Mouse (Mus musculus): ENCODE data around the gene 2210010C04Rik.

Gene 2210010C04Rik

GRCm38 (mm10) chr6:41035409-41035808 lies at the start of gene 2210010C04Rik:
TSS of gene 2210010C04Rik (minus strand) at chr6:41035509.
- no peak for DNase-seq (ENCODE audit: low spot score in 2 of 2)

- no peak for DNase-seq (ENCODE audit: low spot score in 2 of 2)
Measured at GRCm38 (mm10) chr6:41080121-41080520, 44.8 kb upstream of the 2210010C04Rik start.

- DNase-seq (ENCODE audit: low spot score in 2 of 2): no peak
Measured at GRCm38 (mm10) chr6:41078539-41079303, 43.4 kb upstream of the 2210010C04Rik start.

- DNase-seq (ENCODE audit: low spot score in 2 of 2): no peak
Measured at GRCm38 (mm10) chr6:41075753-41076152, 40.4 kb upstream of the 2210010C04Rik start.

- DNase-seq (ENCODE audit: low spot score in 2 of 2): no peak
Measured at GRCm38 (mm10) chr6:41063332-41063731, 28.0 kb upstream of the 2210010C04Rik start.

- DNase-seq (ENCODE audit: low spot score in 2 of 2): no peak
Measured at GRCm38 (mm10) chr6:41062746-41063145, 27.4 kb upstream of the 2210010C04Rik start.

GRCm38 (mm10) chr6:41062081-41062480 lies 26.8 kb upstream of the 2210010C04Rik start:
- no peak for DNase-seq (ENCODE audit: low spot score in 2 of 2)

- no peak for DNase-seq (ENCODE audit: low spot score in 2 of 2)
Measured at GRCm38 (mm10) chr6:41061085-41061484, 25.8 kb upstream of the 2210010C04Rik start.

GRCm38 (mm10) chr6:41057653-41058052 lies 22.3 kb upstream of the 2210010C04Rik start:
- DNase-seq (ENCODE audit: low spot score in 2 of 2): no peak

GRCm38 (mm10) chr6:41055581-41055980 lies 20.3 kb upstream of the 2210010C04Rik start:
- DNase-seq (ENCODE audit: low spot score in 2 of 2): peak; percentile 27 to 70

GRCm38 (mm10) chr6:41054379-41054778 lies 19.1 kb upstream of the 2210010C04Rik start:
- DNase-seq (ENCODE audit: low spot score in 2 of 2): no peak

- DNase-seq (ENCODE audit: low spot score in 2 of 2): no peak
Measured at GRCm38 (mm10) chr6:41051824-41052223, 16.5 kb upstream of the 2210010C04Rik start.

- DNase-seq (ENCODE audit: low spot score in 2 of 2): no peak
Measured at GRCm38 (mm10) chr6:41048602-41049001, 13.3 kb upstream of the 2210010C04Rik start.

- DNase-seq (ENCODE audit: low spot score in 2 of 2): no peak
Measured at GRCm38 (mm10) chr6:41047961-41048360, 12.7 kb upstream of the 2210010C04Rik start.

- no peak for DNase-seq (ENCODE audit: low spot score in 2 of 2)
Measured at GRCm38 (mm10) chr6:41047202-41047601, 11.9 kb upstream of the 2210010C04Rik start.

- no peak for DNase-seq (ENCODE audit: low spot score in 2 of 2)
Measured at GRCm38 (mm10) chr6:41046553-41046952, 11.2 kb upstream of the 2210010C04Rik start.

- no peak for DNase-seq (ENCODE audit: low spot score in 2 of 2)
Measured at GRCm38 (mm10) chr6:41044753-41045152, 9.4 kb upstream of the 2210010C04Rik start.

GRCm38 (mm10) chr6:41044314-41044713 lies 9.0 kb upstream of the 2210010C04Rik start:
- DNase-seq (ENCODE audit: low spot score in 2 of 2): no peak

- DNase-seq (ENCODE audit: low spot score in 2 of 2): no peak
Measured at GRCm38 (mm10) chr6:41032802-41033201, 2.5 kb downstream of the 2210010C04Rik start.

GRCm38 (mm10) chr6:41032231-41032630 lies 3.1 kb downstream of the 2210010C04Rik start:
- no peak for DNase-seq (ENCODE audit: low spot score in 2 of 2)

GRCm38 (mm10) chr6:41030821-41031220 lies 4.5 kb downstream of the 2210010C04Rik start:
- DNase-seq (ENCODE audit: low spot score in 2 of 2): no peak

- no peak for DNase-seq (ENCODE audit: low spot score in 2 of 2)
Measured at GRCm38 (mm10) chr6:41027053-41027452, 8.3 kb downstream of the 2210010C04Rik start.

GRCm38 (mm10) chr6:41025873-41026650 lies 9.2 kb downstream of the 2210010C04Rik start:
- no peak for DNase-seq (ENCODE audit: low spot score in 2 of 2)
